Mouse (Mus musculus) liver, embryonic 16.5 days (tissue): ENCODE measurements around the gene Hist1h2ak. TPM values are rescaled to one million over a fixed set of nuclear protein-coding genes. Genes with fewer than 3 reads are reported as not detected.
"Not testable (repeated sequence)": the region's sequence is repeated elsewhere in the genome, so short reads cannot be mapped to it uniquely, and the experiment has no call there.

Experiments used
- ATAC-seq: fragments of 200-750 bp; cut with Nextera tagmentation; 2 replicates; pipeline ENCODE4 v1.8.0; 2017; ENCODE audit warnings: low read depth, mild to moderate bottlenecking, moderate number of reproducible peaks, moderate library complexity
- H3K27ac ChIP-seq: fragments of 300-500 bp; sonication (generic); 2 replicates; pipeline ENCODE4 v1.5.1; 2014; ENCODE audit warnings: mild to moderate bottlenecking, low read length
- H3K27me3 ChIP-seq: fragments of 300-500 bp; sonication (generic); 2 replicates; pipeline ENCODE4 v1.6.1; 2014; ENCODE audit warnings: low read depth, low read length, mixed read lengths; ENCODE audit not compliant: control insufficient read depth, insufficient read depth
- H3K36me3 ChIP-seq: fragments of 300-500 bp; sonication (generic); 2 replicates; pipeline ENCODE4 v1.6.1; 2014; ENCODE audit warnings: mild to moderate bottlenecking; ENCODE audit not compliant: control insufficient read depth, insufficient read depth
- H3K4me1 ChIP-seq: fragments of 300-500 bp; sonication (generic); 2 replicates; pipeline ENCODE4 v1.6.1; 2014; ENCODE audit warnings: low read depth, low read length, mixed read lengths; ENCODE audit not compliant: control insufficient read depth
- H3K4me2 ChIP-seq: fragments of 300-500 bp; sonication (generic); 2 replicates; pipeline ENCODE4 v1.6.1; 2014; ENCODE audit warnings: low read depth, low read length, mixed read lengths
- H3K4me3 ChIP-seq: fragments of 300-500 bp; sonication (generic); 2 replicates; pipeline ENCODE4 v1.5.1; 2014; ENCODE audit warnings: low read depth, mild to moderate bottlenecking, low read length
- H3K9ac ChIP-seq: fragments of 300-500 bp; sonication (generic); 2 replicates; pipeline ENCODE4 v1.6.1; 2014; ENCODE audit warnings: low read depth, low read length
- H3K9me3 ChIP-seq: fragments of 300-500 bp; sonication (generic); replicated peaks from 2 replicates; pipeline ENCODE4 v1.6.1; 2016; ENCODE audit warnings: low read length; ENCODE audit not compliant: control insufficient read depth
- WGBS: fragments of 180-500 bp; shearing (Covaris S2); extraction: QIAGEN DNeasy Blood & Tissue Kit; methylation state at CpG from one replicate; pipeline ENCODE4 v1.1.7; 2014; ENCODE audit not compliant: insufficient replicate concordance; 5-methylcytosine and 5-hydroxymethylcytosine counted together
- polyA plus RNA-seq: library from polyadenylated mRNA; unstranded; fragments of >200 nt; fragmentation: Nextera tagmentation; extraction: Ambion mirVana; gene quantifications from 2 replicates; pipeline ENCODE4 v1.2.1, GENCODE M21; 2015

Hist1h2ak gene
- polyA plus RNA-seq, 1 experiment from 2014 or later: 40.9 TPM

DNA sequence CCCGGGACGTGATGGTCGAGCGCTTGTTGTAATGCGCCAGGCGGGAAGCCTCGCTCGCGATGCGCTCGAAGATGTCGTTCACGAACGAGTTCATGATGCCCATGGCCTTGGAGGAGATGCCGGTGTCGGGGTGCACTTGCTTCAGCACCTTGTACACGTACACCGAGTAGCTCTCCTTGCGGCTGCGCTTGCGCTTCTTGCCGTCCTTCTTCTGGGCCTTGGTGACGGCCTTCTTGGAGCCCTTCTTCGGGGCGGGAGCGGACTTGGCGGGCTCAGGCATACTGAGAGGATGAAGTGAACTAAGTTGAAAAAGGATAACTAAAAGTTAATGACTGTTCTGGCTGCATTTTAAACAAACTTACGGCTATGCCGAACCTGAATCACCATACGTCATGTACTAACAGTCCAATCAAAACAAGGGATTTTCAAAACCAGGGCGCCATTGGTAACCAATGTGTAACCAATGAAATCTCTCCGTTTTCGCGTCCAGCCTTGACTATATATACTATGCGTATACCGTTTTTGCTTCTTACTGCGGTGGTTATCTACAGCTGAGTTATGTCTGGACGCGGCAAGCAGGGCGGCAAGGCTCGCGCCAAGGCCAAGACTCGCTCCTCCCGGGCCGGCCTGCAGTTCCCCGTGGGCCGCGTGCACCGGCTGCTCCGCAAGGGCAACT is 37.6 kb downstream of the Hist1h2ak start, which contains the start of the genes Hist1h2bl and Hist1h2ai:
Hist1h2bl (minus strand) TSS at position 280 of the 676 bp plus-strand sequence.
Hist1h2ai (plus strand) TSS at position 559 of the 676 bp plus-strand sequence.
- H3K36me3 ChIP-seq, H3K27me3 ChIP-seq, H3K9me3 ChIP-seq: not testable (repeated sequence)
- H3K27ac ChIP-seq: peak within 1 kb of the TSS; percentile 97
- H3K4me1 ChIP-seq: peaks cover 37% of the 10 kb centered on the region
- H3K9ac ChIP-seq: peak within 1 kb of the TSS; percentile 83
- H3K4me2 ChIP-seq: peak within 1 kb of the TSS; percentile 82
- H3K4me3 ChIP-seq: peak within 1 kb of the TSS; percentile 55
- ATAC-seq: peak; percentile 82
- WGBS: under 1% methylated on average over 28 of the region's 50 CpGs

DNA sequence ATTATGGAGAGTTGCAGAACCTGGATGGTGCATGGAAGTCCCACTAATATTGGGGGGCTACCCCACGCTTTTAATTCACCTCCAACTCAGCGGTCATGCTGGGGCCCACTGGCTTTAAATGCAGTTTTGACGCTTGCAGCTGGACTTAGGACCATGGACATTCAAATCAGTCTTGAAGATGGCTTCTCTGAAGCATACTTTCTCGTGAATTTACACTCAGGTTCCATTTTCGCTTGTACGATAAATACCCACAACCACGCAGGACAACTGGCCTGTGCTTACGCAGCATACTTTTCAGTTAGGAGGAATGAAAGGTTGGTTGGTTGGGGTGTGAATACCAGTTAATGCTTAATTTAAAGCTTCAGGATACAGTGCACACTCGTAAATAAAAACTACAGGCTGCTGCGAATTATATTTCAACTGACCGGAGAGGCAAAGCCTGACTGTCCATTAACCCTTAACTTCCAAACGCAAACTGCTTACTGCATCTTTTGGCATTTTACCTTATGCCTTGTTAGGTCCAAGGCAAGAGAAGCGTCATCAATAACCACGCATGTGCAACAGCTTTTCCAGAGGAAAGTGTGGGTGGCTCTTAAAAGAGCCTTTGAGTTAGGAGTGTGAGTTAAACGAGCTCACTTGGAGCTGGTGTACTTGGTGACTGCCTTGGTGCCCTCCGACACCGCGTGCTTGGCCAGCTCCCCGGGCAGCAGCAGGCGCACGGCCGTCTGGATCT is 38.3 kb downstream of the Hist1h2ak start:
- H3K4me1 ChIP-seq: peaks cover 32% of the 10 kb centered on the region
- peak overlapping the region; percentile 76 for H3K4me2 ChIP-seq
- no peaks in the 10 kb centered on the region for H3K27me3 ChIP-seq
- H3K9ac ChIP-seq: peak overlapping the region; percentile 83
- peak overlapping the region; percentile 97 for H3K27ac ChIP-seq
- under 1% methylated on average over 22 of the region's 22 CpGs for WGBS
- no peak; the same call in 1 of the 2 replicates for ATAC-seq
- H3K9me3 ChIP-seq: no peaks in the 10 kb centered on the region
- peak overlapping the region; percentile 55 for H3K4me3 ChIP-seq
- no peaks in the 10 kb centered on the region for H3K36me3 ChIP-seq

DNA sequence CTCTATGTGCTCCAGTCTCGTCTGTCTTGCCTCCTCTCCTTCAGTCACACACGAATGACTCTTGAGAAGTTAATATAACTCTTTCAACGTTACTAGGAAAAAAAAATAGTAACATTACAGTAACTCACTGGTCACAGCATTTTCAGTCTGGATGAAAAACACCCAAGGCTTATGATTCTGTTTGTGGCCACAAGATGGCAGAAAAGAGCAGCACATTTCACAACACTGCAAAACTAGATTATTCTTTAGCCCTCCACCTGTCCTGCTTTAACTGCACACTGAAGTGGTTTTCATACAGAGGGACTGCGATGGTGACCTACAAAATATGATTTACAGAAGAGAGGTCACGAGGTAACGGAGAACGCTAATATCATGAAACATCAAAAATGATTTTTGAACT is 38.9 kb downstream of the Hist1h2ak start:
- H3K4me2 ChIP-seq: peak overlapping the region; percentile 76
- no peak for ATAC-seq
- no peaks in the 10 kb centered on the region for H3K9me3 ChIP-seq
- H3K4me3 ChIP-seq: peak overlapping the region; percentile 55
- H3K27me3 ChIP-seq: no peaks in the 10 kb centered on the region
- H3K27ac ChIP-seq: peak overlapping the region; percentile 97
- H3K36me3 ChIP-seq: no peaks in the 10 kb centered on the region
- WGBS: under 1% methylated on average over 7 of the region's 7 CpGs
- peak overlapping the region; percentile 83 for H3K9ac ChIP-seq
- H3K4me1 ChIP-seq: peaks cover 27% of the 10 kb centered on the region

DNA sequence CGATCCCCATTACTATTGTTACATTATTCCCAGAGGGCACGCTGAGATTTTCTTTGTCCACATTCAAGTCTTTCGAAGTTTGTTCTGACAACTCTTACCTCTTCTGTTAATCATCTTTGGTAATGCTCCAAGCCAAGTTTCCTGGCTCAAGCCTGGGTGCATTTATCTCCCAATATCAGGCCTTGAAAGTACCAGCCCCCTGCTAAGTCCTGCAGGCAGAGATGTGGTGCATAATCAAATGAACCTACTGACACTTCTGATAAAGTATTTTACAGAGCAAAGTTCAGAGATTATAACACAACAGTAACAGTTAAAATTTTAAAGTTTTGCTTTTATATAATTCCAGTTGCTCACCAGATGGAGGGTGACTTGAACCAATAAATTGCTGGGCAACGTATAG is 41.9 kb downstream of the Hist1h2ak start:
- no peak for ATAC-seq
- Histone ChIP-seq H3K9ac (peak overlapping the region; percentile 69), H3K4me1 (peaks cover 19% of the 10 kb centered on the region), H3K4me3 (peak overlapping the region; percentile 66), H3K9me3 (no peaks in the 10 kb centered on the region), H3K4me2 (peak overlapping the region; percentile 90), H3K36me3 (no peaks in the 10 kb centered on the region), H3K27me3 (no peaks in the 10 kb centered on the region), H3K27ac (no peak overlapping the region)
- WGBS: 26% methylated on average over 4 of the region's 4 CpGs

DNA sequence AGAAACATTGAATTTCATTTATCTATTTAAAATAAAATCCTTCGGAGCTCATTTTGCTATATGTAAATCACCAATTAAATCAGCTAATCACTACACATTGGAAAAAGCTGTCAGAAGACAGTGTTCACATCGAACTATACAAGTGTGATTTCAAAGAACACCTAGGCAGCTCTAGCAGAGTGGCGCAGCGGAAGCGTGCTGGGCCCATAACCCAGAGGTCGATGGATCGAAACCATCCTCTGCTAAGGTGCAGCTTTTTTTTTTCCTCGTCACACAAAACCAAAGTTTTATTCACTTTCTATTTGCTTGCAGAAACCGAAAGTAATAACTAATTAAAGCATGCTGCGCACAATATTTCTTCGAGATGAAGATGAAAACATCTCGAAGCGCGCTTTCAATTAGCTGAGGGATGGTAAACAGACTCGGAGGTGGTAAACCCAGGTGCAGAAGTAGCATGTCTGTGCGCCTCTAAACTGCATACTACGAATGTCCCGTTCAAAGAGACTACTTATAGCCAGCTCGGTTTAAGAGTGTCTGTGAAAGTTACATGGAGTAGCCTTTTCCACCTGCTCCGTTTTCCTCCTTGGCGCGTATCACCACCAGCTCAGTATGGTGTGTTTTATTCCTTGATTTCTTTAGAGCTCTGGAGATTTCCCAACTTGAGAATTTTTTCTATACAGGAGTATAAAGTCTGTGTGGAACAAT is 42.7 kb downstream of the Hist1h2ak start:
- H3K4me1 ChIP-seq: peaks cover 19% of the 10 kb centered on the region
- 3% methylated on average over 22 of the region's 22 CpGs for WGBS

DNA sequence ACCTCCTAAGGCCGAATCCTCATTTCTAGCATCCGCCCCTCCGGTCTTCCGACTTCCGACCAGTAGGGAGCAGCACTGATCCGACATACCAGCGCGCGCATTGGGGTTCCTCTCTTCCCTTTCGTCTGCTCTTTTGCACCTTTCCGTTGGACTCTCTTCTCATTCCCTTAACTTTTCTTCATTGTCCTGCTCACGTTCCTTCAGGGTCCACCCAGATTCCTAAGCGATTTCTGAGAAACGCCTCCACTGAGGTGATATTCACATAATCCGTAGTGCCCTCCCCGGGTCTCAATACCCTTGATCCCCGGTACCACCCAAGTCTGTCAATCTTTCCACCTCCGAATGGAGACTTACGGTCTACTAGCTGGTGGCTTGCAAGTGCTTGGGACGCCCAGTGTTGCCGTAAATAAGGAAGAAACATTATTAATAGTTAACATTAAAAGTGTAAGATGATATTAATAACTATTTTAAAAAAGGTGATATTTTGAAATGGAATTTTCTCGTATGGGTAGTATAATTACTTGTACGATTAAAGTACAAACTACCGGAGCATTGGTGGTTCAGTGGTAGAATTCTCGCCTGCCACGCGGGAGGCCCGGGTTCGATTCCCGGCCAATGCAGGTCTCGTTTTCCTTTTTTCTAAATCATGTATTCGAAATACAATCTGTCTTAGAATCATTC is 43.5 kb downstream of the Hist1h2ak start:
- H3K9me3 ChIP-seq: no peaks in the 10 kb centered on the region
- WGBS: under 1% methylated on average over 32 of the region's 32 CpGs
- H3K9ac ChIP-seq: peak overlapping the region; percentile 77
- H3K4me2 ChIP-seq: peak overlapping the region; percentile 63
- peak; percentile 73 for ATAC-seq
- no peaks in the 10 kb centered on the region for H3K36me3 ChIP-seq
- H3K27ac ChIP-seq: peak overlapping the region; percentile 86
- no peaks in the 10 kb centered on the region for H3K27me3 ChIP-seq
- H3K4me3 ChIP-seq: peak overlapping the region; percentile 83
- peaks cover 14% of the 10 kb centered on the region for H3K4me1 ChIP-seq

More for the DNA sequence above, 42.7 kb downstream of the Hist1h2ak start:
- H3K36me3 ChIP-seq: no peaks in the 10 kb centered on the region
- peak overlapping the region; percentile 66 for H3K4me3 ChIP-seq
- H3K27me3 ChIP-seq: no peaks in the 10 kb centered on the region
- H3K9ac ChIP-seq: peak overlapping the region; percentile 69
- peak overlapping the region; percentile 90 for H3K4me2 ChIP-seq
- no peaks in the 10 kb centered on the region for H3K9me3 ChIP-seq
- peak overlapping the region; percentile 15 for H3K27ac ChIP-seq
- peak; percentile 68 for ATAC-seq

DNA sequence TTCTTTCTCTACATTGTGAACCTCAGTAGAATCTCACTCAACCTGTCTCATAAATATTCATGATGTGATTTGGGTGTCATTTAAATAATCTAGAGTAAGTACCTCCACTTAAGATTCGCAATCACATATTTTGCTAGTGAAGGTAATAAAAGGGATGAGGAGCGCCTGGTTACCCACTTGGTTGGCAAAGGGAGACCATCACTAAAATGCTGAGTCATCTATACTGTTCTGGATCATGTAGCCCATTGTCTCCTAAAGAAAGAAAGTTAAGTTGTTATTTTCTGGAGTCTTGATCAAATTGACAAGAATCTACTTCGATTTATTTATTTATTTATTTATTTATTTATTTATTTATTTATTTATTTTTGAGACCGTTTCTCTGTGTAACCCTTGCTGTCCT is 47.0 kb downstream of the Hist1h2ak start:
- H3K9me3 ChIP-seq: no peaks in the 10 kb centered on the region

More for the DNA sequence above, 47.0 kb downstream of the Hist1h2ak start:
- no peak for ATAC-seq
- no peaks in the 10 kb centered on the region for H3K27me3 ChIP-seq
- no peak overlapping the region for H3K27ac ChIP-seq
- H3K4me3 ChIP-seq: no peak overlapping the region
- WGBS: 53% methylated on average over 4 of the region's 4 CpGs
- H3K4me1 ChIP-seq: peaks cover 7% of the 10 kb centered on the region
- H3K4me2 ChIP-seq: no peak overlapping the region
- H3K9ac ChIP-seq: no peak overlapping the region
- no peaks in the 10 kb centered on the region for H3K36me3 ChIP-seq
